Mouse (Mus musculus): ENCODE measurements around the gene Sema4f. TPM values are rescaled to one million over a fixed set of nuclear protein-coding genes. Genes with fewer than 3 reads are reported as not detected.

Gene Sema4f
- polyA plus RNA-seq (2014; fragmentation: Nextera tagmentation; extraction: Ambion mirVana), result 4.0 and 5.7 TPM in 2 replicates

DNA sequence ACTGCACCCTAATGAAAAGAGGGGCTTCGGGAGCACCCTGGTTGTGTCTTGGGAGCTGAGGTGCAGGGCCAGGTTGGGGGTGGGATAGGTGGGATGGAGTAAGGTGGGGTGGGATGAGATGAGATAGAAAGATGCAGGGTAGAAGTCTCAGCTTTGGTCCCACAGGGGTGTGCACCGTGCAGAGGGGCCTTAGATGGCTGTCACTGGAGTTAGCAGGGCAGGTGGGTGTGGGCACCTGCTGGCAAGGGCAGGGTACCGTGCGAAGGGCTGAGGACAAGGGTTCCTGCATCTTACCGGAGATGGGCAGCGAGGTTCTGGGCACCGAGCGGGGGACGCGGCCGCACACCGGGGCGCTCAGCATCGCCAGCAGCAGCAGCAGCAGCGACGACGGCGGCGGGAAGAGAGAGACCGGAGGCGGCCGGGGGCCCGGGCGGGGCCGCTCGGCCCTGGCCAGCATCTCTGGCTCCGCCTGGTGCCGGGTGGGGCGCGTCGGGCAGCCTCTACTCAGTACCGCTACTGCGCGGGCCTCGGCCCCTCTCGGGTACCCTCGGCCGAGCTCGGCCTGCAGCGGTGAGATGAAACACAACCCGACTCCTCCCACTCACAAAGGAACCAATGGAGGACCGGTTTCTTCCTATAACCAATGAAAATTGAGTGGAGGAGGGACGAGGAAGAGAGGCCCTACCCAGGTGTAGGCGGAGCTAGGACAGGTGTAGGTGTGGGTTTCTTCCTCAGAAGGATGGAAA is at the start of gene Sema4f:
Gene Sema4f (minus strand): TSS at position 603 of the 746 bp plus-strand sequence.
- peak; percentile 100 for ATAC-seq
- WGBS, result 2% methylated on average over 40 of the region's 44 CpGs

DNA sequence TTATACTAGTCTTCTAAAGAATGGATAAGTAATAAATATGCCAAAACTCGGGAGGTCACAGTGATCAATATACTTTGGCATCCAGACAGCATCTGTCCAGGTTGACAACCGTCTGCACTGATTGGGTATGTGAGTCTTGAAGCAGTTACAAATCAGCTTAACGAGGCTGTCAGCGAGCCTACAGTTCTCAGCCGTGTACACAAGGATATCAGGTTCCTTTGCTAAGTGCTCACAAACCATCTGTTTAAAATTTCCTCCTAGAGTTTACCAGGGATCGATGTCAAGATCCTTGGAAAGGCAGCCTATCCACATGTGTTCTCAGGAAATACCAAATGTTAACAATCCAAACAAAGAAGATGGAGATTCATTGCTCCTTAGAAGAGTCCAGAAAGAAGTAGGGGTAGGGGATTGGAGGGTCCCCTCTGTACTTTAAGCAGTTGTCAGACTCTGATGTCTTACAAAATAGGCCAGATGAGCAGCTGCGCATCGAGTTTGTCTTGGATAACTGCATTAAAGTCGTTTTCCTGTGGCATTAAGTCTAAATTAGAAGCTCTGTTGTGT is 47.9 kb upstream of the Sema4f start:
- no peak overlapping the region for H3K4me2 ChIP-seq (ENCODE audit: low read length)
- H3K27me3 ChIP-seq (replicated peaks; ENCODE audit: control insufficient read depth, insufficient read depth, low read length), result no peaks in the 10 kb centered on the region
- no peaks in the 10 kb centered on the region for H3K36me3 ChIP-seq (ENCODE audit: control insufficient read depth, insufficient read depth, low read length)
- H3K4me3 ChIP-seq (ENCODE audit: low read depth, low read length), result no peak overlapping the region
- DNase-seq (ENCODE audit: low spot score), result peak; percentile 19
- H3K9me3 ChIP-seq (replicated peaks; ENCODE audit: control insufficient read depth, low read length), result no peaks in the 10 kb centered on the region
- 44% methylated on average over 9 of the region's 9 CpGs for WGBS
- no peak overlapping the region for H3K9ac ChIP-seq (ENCODE audit: low read length)
- no peak overlapping the region for H3K27ac ChIP-seq (ENCODE audit: low read depth, low read length)
- peak; percentile 23; the same call in 1 of the 2 replicates for ATAC-seq
- no peaks in the 10 kb centered on the region for H3K4me1 ChIP-seq (ENCODE audit: control insufficient read depth, insufficient read depth, low read length)

More for the DNA sequence above, at the start of gene Sema4f:
- Histone ChIP-seq H3K27me3 (replicated peaks; ENCODE audit: control insufficient read depth, insufficient read depth, low read length) (no peaks in the 10 kb centered on the region), H3K4me1 (ENCODE audit: control insufficient read depth, insufficient read depth, low read length) (no peaks in the 10 kb centered on the region), H3K9ac (ENCODE audit: low read length) (peak within 1 kb of the TSS; percentile 84), H3K36me3 (ENCODE audit: control insufficient read depth, insufficient read depth, low read length) (no peaks in the 10 kb centered on the region), H3K4me3 (ENCODE audit: low read depth, low read length) (peak within 1 kb of the TSS; percentile 62), H3K27ac (ENCODE audit: low read depth, low read length) (no peak within 1 kb of the TSS), H3K4me2 (ENCODE audit: low read length) (peak within 1 kb of the TSS; percentile 72), H3K9me3 (replicated peaks; ENCODE audit: control insufficient read depth, low read length) (no peaks in the 10 kb centered on the region)
- peak; percentile 92 for DNase-seq (ENCODE audit: low spot score)

DNA sequence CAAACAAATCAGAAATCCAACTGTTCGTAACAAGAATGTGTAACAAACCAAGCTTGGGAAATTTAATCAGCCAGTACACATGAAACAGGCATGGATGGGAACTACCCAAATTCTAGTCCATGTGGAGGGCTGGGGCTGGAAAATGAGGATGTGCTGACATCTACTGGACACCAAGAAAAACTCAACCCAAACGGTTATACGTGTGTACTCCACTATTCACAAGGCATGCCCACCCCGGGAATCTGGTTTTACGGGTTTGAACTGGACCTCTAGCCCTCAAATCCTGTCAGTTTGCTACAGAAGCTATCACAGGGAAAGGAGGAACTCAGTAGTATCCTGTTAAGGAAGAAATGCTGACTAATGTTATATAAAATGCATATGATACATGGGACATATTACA is 31.5 kb upstream of the Sema4f start:
- Histone ChIP-seq H3K4me1 (ENCODE audit: control insufficient read depth, insufficient read depth, low read length) (no peaks in the 10 kb centered on the region), H3K27me3 (replicated peaks; ENCODE audit: control insufficient read depth, insufficient read depth, low read length) (no peaks in the 10 kb centered on the region; the same call in 1 of the 2 replicates), H3K27ac (ENCODE audit: low read depth, low read length) (no peak overlapping the region), H3K9me3 (replicated peaks; ENCODE audit: control insufficient read depth, low read length) (no peaks in the 10 kb centered on the region), H3K9ac (ENCODE audit: low read length) (no peak overlapping the region), H3K36me3 (ENCODE audit: control insufficient read depth, insufficient read depth, low read length) (no peaks in the 10 kb centered on the region), H3K4me2 (ENCODE audit: low read length) (no peak overlapping the region), H3K4me3 (ENCODE audit: low read depth, low read length) (no peak overlapping the region)
- ATAC-seq (peak; percentile 86; the same call in 1 of the 2 replicates), DNase-seq (ENCODE audit: low spot score) (peak; percentile 83)
- WGBS, result 12% methylated on average over 5 of the region's 5 CpGs

DNA sequence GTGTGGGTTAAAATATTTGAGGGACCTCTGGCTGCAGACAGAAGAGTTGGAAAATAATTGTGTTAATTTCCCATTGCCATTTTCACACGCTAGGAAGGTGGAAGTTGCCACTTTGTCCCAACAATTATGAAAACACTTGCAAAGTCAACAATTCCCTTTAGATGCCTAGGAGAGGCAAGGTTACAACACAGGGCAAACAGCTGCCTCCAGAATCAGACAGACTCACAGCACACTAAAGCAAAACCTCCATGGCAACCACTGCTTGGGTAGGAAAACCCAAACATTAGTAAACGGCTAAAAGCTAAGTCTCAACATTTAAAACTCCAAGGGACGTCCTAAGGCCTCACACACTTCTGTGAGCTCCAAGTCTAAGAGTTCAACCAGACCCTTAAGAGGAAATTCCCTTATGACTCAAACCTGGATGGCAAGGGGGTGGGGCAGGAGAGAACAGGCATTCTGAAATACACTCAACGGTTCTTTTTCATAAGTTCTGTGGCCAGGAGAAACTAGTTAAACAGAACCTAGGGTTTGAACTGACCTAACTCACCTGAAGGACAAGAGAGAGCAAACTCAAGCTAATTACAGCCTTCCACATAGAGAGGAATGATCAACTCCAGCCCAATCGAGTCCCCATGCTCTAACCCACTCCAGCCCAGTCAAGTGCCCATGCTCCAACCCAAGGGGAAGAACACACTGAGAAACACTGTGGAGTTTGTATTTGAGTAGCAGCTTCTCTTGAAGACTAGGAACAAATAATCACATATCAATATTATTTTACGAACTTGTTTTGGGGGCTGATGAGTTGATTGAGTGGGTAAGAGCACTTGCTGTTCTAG is 29.9 kb upstream of the Sema4f start:
- Histone ChIP-seq H3K36me3 (ENCODE audit: control insufficient read depth, insufficient read depth, low read length) (no peaks in the 10 kb centered on the region), H3K27me3 (replicated peaks; ENCODE audit: control insufficient read depth, insufficient read depth, low read length) (no peaks in the 10 kb centered on the region), H3K4me2 (ENCODE audit: low read length) (no peak overlapping the region), H3K9me3 (replicated peaks; ENCODE audit: control insufficient read depth, low read length) (no peaks in the 10 kb centered on the region), H3K4me3 (ENCODE audit: low read depth, low read length) (no peak overlapping the region), H3K4me1 (ENCODE audit: control insufficient read depth, insufficient read depth, low read length) (no peaks in the 10 kb centered on the region), H3K27ac (ENCODE audit: low read depth, low read length) (no peak overlapping the region), H3K9ac (ENCODE audit: low read length) (no peak overlapping the region)
- WGBS, result 80% methylated on average over 6 of the region's 6 CpGs
- no peak for DNase-seq (ENCODE audit: low spot score)
- no peak for ATAC-seq

DNA sequence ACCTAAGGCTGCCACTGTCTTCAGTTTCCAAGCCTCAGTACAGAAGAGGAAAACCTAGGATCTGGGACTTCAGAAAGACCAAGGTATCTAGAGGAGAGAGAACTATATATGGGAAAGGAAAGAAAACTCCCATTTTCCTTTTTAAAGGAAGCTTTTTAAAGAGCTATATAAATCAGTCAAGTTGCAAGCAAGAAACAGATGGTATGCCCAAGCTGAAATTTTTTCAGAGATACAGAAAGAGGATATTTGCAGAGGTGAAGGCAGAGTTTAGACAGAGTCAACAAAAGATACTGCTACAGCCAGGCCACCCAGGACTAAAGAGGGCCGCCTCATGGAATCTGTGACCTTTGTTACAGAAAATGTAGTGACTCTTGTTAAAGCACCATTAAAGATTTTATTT is 22.1 kb upstream of the Sema4f start:
- Histone ChIP-seq H3K9me3 (replicated peaks; ENCODE audit: control insufficient read depth, low read length) (no peaks in the 10 kb centered on the region), H3K4me2 (ENCODE audit: low read length) (no peak overlapping the region), H3K4me1 (ENCODE audit: control insufficient read depth, insufficient read depth, low read length) (no peaks in the 10 kb centered on the region), H3K36me3 (ENCODE audit: control insufficient read depth, insufficient read depth, low read length) (no peaks in the 10 kb centered on the region), H3K27me3 (replicated peaks; ENCODE audit: control insufficient read depth, insufficient read depth, low read length) (no peaks in the 10 kb centered on the region), H3K4me3 (ENCODE audit: low read depth, low read length) (no peak overlapping the region), H3K9ac (ENCODE audit: low read length) (no peak overlapping the region), H3K27ac (ENCODE audit: low read depth, low read length) (no peak overlapping the region)
- WGBS, result 82% methylated on average over 1 of the region's 1 CpGs
- ATAC-seq (no peak), DNase-seq (ENCODE audit: low spot score) (no peak)

DNA sequence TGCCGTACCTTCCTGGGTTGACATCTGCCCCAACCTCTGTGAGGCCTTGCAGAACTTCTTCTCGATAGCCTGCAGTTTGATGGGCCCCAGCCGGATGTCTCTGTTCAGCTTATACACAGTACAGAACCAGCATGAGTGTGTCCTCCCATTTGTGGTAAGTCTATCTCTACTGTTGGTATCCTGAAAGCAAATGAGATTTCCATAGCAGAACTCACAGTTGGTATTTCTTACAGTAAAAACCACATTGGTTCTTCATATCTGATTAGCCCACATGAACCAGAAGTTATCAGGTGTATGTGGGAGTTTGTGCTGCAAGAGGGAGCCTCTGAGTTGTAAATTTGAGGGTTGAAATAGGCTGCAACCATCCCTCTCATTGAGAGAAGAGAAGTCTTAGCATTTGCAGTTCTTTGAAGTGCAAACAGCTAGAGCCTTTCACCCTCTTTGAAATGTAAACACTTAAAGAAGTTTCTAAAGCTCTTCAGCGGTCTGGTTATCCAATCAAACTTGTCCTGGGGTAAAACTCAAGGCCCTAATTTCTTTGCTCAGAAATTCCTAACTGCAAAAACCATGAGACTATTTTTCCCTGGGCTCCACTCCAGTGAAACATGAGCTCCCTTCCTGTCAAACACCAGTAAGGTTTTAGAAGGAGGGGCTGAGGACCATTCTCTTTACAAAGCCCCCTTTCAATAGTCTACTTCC is 17.1 kb upstream of the Sema4f start:
- Histone ChIP-seq H3K27ac (ENCODE audit: low read depth, low read length) (no peak overlapping the region), H3K4me3 (ENCODE audit: low read depth, low read length) (no peak overlapping the region), H3K9ac (ENCODE audit: low read length) (no peak overlapping the region), H3K27me3 (replicated peaks; ENCODE audit: control insufficient read depth, insufficient read depth, low read length) (no peaks in the 10 kb centered on the region), H3K4me1 (ENCODE audit: control insufficient read depth, insufficient read depth, low read length) (no peaks in the 10 kb centered on the region), H3K36me3 (ENCODE audit: control insufficient read depth, insufficient read depth, low read length) (no peaks in the 10 kb centered on the region), H3K9me3 (replicated peaks; ENCODE audit: control insufficient read depth, low read length) (no peaks in the 10 kb centered on the region), H3K4me2 (ENCODE audit: low read length) (no peak overlapping the region)
- 68% methylated on average over 4 of the region's 4 CpGs for WGBS
- DNase-seq (ENCODE audit: low spot score) (no peak), ATAC-seq (no peak)

DNA sequence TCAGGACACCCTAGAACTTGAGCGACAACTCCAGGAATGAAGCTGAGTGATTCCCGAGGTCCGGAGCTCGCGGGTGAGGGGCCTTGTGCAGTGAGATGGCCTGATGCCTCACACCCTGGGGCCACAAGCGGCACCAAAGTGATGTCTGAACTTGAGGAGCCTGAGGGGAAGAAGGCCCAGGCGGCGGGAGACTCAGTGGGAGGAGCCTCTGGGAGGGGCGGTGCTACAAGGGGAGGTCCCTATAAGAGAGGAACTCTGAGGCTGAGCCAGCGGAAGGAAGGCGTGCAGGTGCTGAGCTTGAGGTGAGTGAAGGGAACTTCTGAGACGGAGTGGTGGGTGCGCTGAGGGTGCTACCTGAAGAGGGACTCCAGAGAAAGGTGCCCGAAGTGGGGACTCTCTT is 7.1 kb upstream of the Sema4f start, which contains the start of gene M1ap:
Gene M1ap (plus strand): TSS at position 252 of the 400 bp plus-strand sequence.
- Histone ChIP-seq H3K9me3 (replicated peaks; ENCODE audit: control insufficient read depth, low read length) (no peaks in the 10 kb centered on the region), H3K9ac (ENCODE audit: low read length) (no peak within 1 kb of the TSS), H3K27me3 (replicated peaks; ENCODE audit: control insufficient read depth, insufficient read depth, low read length) (no peaks in the 10 kb centered on the region), H3K4me1 (ENCODE audit: control insufficient read depth, insufficient read depth, low read length) (no peaks in the 10 kb centered on the region), H3K36me3 (ENCODE audit: control insufficient read depth, insufficient read depth, low read length) (no peaks in the 10 kb centered on the region), H3K4me3 (ENCODE audit: low read depth, low read length) (no peak within 1 kb of the TSS), H3K4me2 (ENCODE audit: low read length) (no peak within 1 kb of the TSS), H3K27ac (ENCODE audit: low read depth, low read length) (no peak within 1 kb of the TSS)
- DNase-seq (ENCODE audit: low spot score) (no peak), ATAC-seq (no peak)
- 76% methylated on average over 14 of the region's 14 CpGs for WGBS

DNA sequence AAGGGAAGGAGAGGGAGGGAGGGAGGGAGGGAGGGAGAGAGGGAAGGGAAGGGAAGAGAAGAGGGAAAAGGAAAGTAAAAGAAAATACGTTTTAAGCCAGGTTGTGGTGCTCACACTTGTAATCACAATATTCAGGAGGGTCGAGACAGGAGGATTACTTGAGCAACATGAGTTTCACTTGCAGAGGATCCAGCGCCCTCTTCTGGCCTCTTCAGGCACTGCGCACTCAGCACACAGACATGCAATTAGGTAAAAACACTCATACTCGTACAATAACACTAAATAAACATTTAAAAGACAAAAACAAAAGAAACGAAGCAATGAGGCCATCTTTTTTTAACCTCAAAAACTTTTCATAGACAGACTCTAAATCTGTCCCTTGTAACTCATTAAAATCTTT is 6.2 kb upstream of the Sema4f start:
- no peak overlapping the region for H3K27ac ChIP-seq (ENCODE audit: low read depth, low read length)
- H3K9me3 ChIP-seq (replicated peaks; ENCODE audit: control insufficient read depth, low read length), result no peaks in the 10 kb centered on the region
- H3K4me3 ChIP-seq (ENCODE audit: low read depth, low read length), result no peak overlapping the region
- ATAC-seq (no peak), DNase-seq (ENCODE audit: low spot score) (peak; percentile 23)
- no peak overlapping the region for H3K9ac ChIP-seq (ENCODE audit: low read length)
- H3K27me3 ChIP-seq (replicated peaks; ENCODE audit: control insufficient read depth, insufficient read depth, low read length), result no peaks in the 10 kb centered on the region
- no peaks in the 10 kb centered on the region for H3K36me3 ChIP-seq (ENCODE audit: control insufficient read depth, insufficient read depth, low read length)
- WGBS, result 52% methylated on average over 6 of the region's 6 CpGs
- no peak overlapping the region for H3K4me2 ChIP-seq (ENCODE audit: low read length)
- H3K4me1 ChIP-seq (ENCODE audit: control insufficient read depth, insufficient read depth, low read length), result no peaks in the 10 kb centered on the region
